Mouse (Mus musculus): Measurements from ENCODE around the gene Abhd6. TPM values are rescaled to one million over a fixed set of nuclear protein-coding genes. Genes with fewer than 3 reads are reported as not detected.

Abhd6 gene
- 21.0 and 22.5 TPM in 2 replicates for polyA plus RNA-seq (2014; fragmentation: Nextera tagmentation; extraction: Ambion mirVana)

DNA sequence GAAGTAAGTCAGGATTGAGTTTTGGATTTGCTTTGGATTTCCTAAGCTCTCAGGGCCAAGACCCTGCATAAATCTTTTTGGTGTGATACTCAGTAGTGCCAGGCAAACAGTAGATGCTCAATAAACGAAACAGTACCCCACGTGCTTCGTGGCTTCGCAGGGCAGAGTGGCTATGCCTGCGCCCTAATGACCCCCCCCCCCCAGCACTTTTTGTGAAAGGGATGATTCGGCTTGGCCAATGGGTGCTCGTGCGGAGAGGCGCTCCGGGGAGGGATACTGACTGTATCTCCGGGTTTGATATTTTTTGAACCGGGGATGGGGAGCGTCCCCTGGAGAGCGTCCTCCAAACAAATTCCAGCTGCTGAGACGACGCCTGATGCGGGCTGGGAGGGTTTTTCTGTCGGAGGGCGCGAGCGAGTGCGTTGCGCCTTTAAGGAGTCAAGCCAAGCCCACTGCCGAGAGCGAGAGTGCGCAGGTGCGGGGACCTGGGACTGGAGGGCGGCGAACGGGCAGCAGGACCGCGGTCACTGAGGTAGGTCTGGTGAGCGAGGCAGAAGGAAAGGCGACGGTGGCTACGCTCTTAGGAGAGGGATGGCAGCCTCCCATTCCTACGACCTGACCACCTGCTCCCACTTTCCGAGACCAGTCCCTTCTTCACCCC is at the start of gene Abhd6:
TSS of gene Abhd6 (plus strand) at position 471 of the 661 bp plus-strand sequence.
- H3K4me2 ChIP-seq (ENCODE audit: low read depth, low read length): peak within 1 kb of the TSS; percentile 81
- no peaks in the 10 kb centered on the region for H3K36me3 ChIP-seq (replicated peaks; ENCODE audit: control insufficient read depth, insufficient read depth, low read depth, low read length)
- no peaks in the 10 kb centered on the region for H3K9me3 ChIP-seq (replicated peaks; ENCODE audit: control insufficient read depth, low read length)
- no peak within 1 kb of the TSS for H3K27ac ChIP-seq (replicated peaks; ENCODE audit: low read depth, low read length)
- no peaks in the 10 kb centered on the region for H3K4me1 ChIP-seq (ENCODE audit: control insufficient read depth, insufficient read depth, low read length)
- peak; percentile 92 for DNase-seq (ENCODE audit: low spot score)
- ATAC-seq (replicated peaks; ENCODE audit: insufficient number of reproducible peaks, low FRiP score, low TSS enrichment, low read depth): peak; percentile 81
- H3K9ac ChIP-seq (replicated peaks; ENCODE audit: low read length): peak within 1 kb of the TSS; percentile 66
- 2% methylated on average over 38 of the region's 38 CpGs for WGBS
- peak within 1 kb of the TSS; percentile 60 for H3K4me3 ChIP-seq (ENCODE audit: low read depth, low read length)
- H3K27me3 ChIP-seq (ENCODE audit: control insufficient read depth, insufficient read depth, low read length): peaks cover 12% of the 10 kb centered on the region

DNA sequence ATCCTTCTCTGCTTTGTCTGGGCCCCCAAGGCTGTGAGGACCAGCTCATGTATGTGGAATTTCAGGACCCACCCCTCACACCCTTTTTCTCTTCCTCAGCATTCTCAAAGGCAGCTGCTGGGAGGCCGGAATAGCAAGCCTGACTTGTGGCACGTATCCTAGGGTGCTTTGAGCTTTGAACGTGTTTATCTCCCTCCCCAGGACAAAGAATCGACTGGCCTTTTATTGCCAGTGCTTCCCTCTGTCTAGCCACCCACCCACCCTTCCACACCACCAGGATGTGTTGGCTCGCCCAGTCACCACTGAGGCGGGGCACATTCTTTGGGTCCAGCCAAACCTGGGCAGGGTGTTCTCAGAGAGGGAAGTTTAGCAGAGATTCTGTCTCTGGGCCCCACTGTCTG is 48.6 kb upstream of the Abhd6 start:
- Histone ChIP-seq H3K27me3 (ENCODE audit: control insufficient read depth, insufficient read depth, low read length) (no peaks in the 10 kb centered on the region), H3K9me3 (replicated peaks; ENCODE audit: control insufficient read depth, low read length) (no peaks in the 10 kb centered on the region), H3K9ac (replicated peaks; ENCODE audit: low read length) (no peak overlapping the region), H3K27ac (replicated peaks; ENCODE audit: low read depth, low read length) (no peak overlapping the region), H3K36me3 (replicated peaks; ENCODE audit: control insufficient read depth, insufficient read depth, low read depth, low read length) (peaks cover 2% of the 10 kb centered on the region; the same call in 1 of the 2 replicates), H3K4me2 (ENCODE audit: low read depth, low read length) (no peak overlapping the region), H3K4me3 (ENCODE audit: low read depth, low read length) (no peak overlapping the region), H3K4me1 (ENCODE audit: control insufficient read depth, insufficient read depth, low read length) (no peaks in the 10 kb centered on the region)
- DNase-seq (ENCODE audit: low spot score): no peak
- WGBS: 55% methylated on average over 6 of the region's 6 CpGs
- ATAC-seq (replicated peaks; ENCODE audit: insufficient number of reproducible peaks, low FRiP score, low TSS enrichment, low read depth): no peak

DNA sequence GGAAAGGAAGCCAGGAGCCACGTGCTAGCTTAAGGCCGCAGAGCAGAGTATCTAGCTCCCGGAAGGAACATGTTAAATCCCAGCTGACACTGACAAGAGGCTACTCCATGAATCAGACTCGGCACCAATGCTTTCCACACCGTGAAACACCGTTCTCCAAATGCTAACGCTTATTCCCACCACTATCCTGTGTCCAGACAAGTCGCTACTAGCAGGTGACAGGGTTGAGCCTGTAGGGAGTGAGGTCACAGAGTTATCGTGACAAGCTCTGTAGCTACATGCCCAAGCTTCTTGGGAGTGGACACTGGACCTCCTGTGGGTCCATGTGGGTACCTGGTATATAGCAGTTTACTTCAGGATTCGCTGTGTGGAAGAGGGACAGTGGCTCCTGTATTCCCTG is 46.3 kb upstream of the Abhd6 start:
- Histone ChIP-seq H3K9ac (replicated peaks; ENCODE audit: low read length) (no peak overlapping the region), H3K9me3 (replicated peaks; ENCODE audit: control insufficient read depth, low read length) (no peaks in the 10 kb centered on the region), H3K36me3 (replicated peaks; ENCODE audit: control insufficient read depth, insufficient read depth, low read depth, low read length) (0 out of 2 replicates have a peak, but pooled peaks cover 2% of the 10 kb centered on the region), H3K4me3 (ENCODE audit: low read depth, low read length) (no peak overlapping the region), H3K27ac (replicated peaks; ENCODE audit: low read depth, low read length) (no peak overlapping the region), H3K27me3 (ENCODE audit: control insufficient read depth, insufficient read depth, low read length) (no peaks in the 10 kb centered on the region), H3K4me2 (ENCODE audit: low read depth, low read length) (no peak overlapping the region), H3K4me1 (ENCODE audit: control insufficient read depth, insufficient read depth, low read length) (no peaks in the 10 kb centered on the region)
- DNase-seq (ENCODE audit: low spot score) (no peak), ATAC-seq (replicated peaks; ENCODE audit: insufficient number of reproducible peaks, low FRiP score, low TSS enrichment, low read depth) (no peak)
- 82% methylated on average over 10 of the region's 10 CpGs for WGBS

DNA sequence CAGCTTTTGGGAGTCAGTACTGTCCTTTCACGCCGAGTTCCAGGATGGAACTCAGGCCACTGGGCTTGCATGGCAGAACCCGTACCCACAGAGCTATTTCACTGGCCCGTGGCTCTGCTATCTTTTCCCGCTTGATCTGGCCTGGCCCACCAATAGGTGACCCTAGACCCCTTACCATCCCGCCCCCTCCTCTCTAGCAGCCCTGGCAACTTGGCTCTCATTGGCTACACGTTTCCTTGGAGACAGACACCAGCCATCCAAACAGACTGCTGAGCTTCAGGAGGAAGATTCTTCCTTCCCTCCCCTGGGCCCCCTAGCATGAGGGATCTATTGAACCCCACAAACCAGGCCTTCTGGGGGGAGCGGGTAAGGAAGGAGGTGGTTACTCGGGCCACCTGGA is 45.7 kb upstream of the Abhd6 start, which contains the start of gene Gm45521:
TSS of gene Gm45521 (plus strand) at position 240 of the 400 bp plus-strand sequence.
- WGBS: 51% methylated on average over 9 of the region's 9 CpGs

DNA sequence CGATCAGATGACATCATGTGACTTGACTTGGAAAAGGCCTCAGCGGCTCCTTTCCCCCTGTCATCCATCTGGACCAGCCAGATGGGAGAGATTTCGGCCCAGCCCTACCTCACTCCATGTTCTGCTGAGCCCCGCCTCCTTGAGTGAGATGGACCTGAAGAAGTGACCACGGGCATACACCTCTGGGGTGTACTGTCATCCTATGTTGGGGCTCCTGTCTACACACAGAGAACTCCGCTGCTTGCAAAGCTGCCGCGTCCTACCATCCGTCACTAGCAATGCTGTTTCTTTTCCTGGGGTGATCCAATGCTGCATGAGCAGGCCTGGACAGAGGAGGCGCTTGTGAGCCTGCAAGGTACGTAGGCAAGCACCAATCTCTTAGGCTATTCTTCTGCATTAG is 42.1 kb upstream of the Abhd6 start:
- H3K4me2 ChIP-seq (ENCODE audit: low read depth, low read length): no peak overlapping the region
- ATAC-seq (replicated peaks; ENCODE audit: insufficient number of reproducible peaks, low FRiP score, low TSS enrichment, low read depth) (peak; percentile 63; the same call in 1 of the 2 replicates), DNase-seq (ENCODE audit: low spot score) (peak; percentile 32)
- no peaks in the 10 kb centered on the region for H3K36me3 ChIP-seq (replicated peaks; ENCODE audit: control insufficient read depth, insufficient read depth, low read depth, low read length)
- no peak overlapping the region for H3K9ac ChIP-seq (replicated peaks; ENCODE audit: low read length)
- H3K27ac ChIP-seq (replicated peaks; ENCODE audit: low read depth, low read length): no peak overlapping the region
- no peaks in the 10 kb centered on the region for H3K27me3 ChIP-seq (ENCODE audit: control insufficient read depth, insufficient read depth, low read length)
- H3K4me1 ChIP-seq (ENCODE audit: control insufficient read depth, insufficient read depth, low read length): no peaks in the 10 kb centered on the region
- no peaks in the 10 kb centered on the region for H3K9me3 ChIP-seq (replicated peaks; ENCODE audit: control insufficient read depth, low read length)
- H3K4me3 ChIP-seq (ENCODE audit: low read depth, low read length): no peak overlapping the region
- 52% methylated on average over 11 of the region's 11 CpGs for WGBS

More for the DNA sequence above, 45.7 kb upstream of the Abhd6 start, which contains the start of gene Gm45521:
- Histone ChIP-seq H3K27ac (replicated peaks; ENCODE audit: low read depth, low read length) (no peak within 1 kb of the TSS), H3K4me3 (ENCODE audit: low read depth, low read length) (no peak within 1 kb of the TSS), H3K4me2 (ENCODE audit: low read depth, low read length) (no peak within 1 kb of the TSS), H3K9me3 (replicated peaks; ENCODE audit: control insufficient read depth, low read length) (no peaks in the 10 kb centered on the region), H3K27me3 (ENCODE audit: control insufficient read depth, insufficient read depth, low read length) (no peaks in the 10 kb centered on the region), H3K9ac (replicated peaks; ENCODE audit: low read length) (no peak within 1 kb of the TSS), H3K36me3 (replicated peaks; ENCODE audit: control insufficient read depth, insufficient read depth, low read depth, low read length) (no peaks in the 10 kb centered on the region), H3K4me1 (ENCODE audit: control insufficient read depth, insufficient read depth, low read length) (no peaks in the 10 kb centered on the region)
- peak; percentile 27 for DNase-seq (ENCODE audit: low spot score)
- 0 out of 2 replicates have a peak, but pooled peaks have one; percentile 37 for ATAC-seq (replicated peaks; ENCODE audit: insufficient number of reproducible peaks, low FRiP score, low TSS enrichment, low read depth)

DNA sequence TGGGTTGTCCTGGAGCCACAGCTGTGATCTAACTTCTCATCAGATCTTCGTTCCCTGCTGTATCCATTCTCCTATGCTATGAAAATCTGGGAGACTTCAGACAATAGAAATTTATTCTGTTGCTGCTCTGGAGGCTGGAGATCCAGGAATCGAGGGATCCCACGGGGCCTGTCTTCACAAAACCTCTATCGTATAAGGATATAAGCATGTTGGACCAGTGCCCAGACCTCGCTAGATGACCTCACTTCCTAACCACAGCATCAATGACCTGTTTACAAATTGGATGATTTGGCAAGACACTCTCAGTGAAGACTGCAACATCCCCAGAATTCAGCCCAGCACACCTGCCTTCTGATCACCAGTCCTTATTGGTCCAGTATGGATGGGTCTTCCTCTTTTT is 41.0 kb upstream of the Abhd6 start:
- ATAC-seq (replicated peaks; ENCODE audit: insufficient number of reproducible peaks, low FRiP score, low TSS enrichment, low read depth): no peak
- H3K27me3 ChIP-seq (ENCODE audit: control insufficient read depth, insufficient read depth, low read length): no peaks in the 10 kb centered on the region

DNA sequence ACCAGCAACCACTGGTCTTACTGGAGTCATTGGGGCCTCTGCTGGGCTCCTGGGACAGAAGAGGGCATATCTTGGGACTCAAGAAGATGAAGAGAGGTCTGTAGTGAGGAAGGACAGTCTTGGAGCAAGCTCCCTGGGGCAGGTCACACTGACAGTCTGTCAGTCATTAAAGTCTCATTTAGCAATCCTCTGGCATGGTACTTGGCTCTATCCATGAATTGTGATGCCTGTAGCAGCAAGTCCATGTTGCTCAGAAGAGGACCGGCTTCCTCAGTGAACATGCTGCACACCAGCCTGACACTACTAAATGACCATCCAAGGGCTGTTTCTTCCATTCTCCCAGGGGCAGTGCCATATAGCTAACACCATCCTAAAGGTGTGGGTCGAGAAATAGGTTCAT is 40.1 kb upstream of the Abhd6 start:
- no peak overlapping the region for H3K4me2 ChIP-seq (ENCODE audit: low read depth, low read length)
- no peaks in the 10 kb centered on the region for H3K27me3 ChIP-seq (ENCODE audit: control insufficient read depth, insufficient read depth, low read length)
- WGBS: 87% methylated on average over 2 of the region's 2 CpGs
- no peak for ATAC-seq (replicated peaks; ENCODE audit: insufficient number of reproducible peaks, low FRiP score, low TSS enrichment, low read depth)
- H3K4me3 ChIP-seq (ENCODE audit: low read depth, low read length): no peak overlapping the region
- H3K27ac ChIP-seq (replicated peaks; ENCODE audit: low read depth, low read length): no peak overlapping the region
- no peaks in the 10 kb centered on the region for H3K36me3 ChIP-seq (replicated peaks; ENCODE audit: control insufficient read depth, insufficient read depth, low read depth, low read length)
- H3K9me3 ChIP-seq (replicated peaks; ENCODE audit: control insufficient read depth, low read length): no peaks in the 10 kb centered on the region
- H3K9ac ChIP-seq (replicated peaks; ENCODE audit: low read length): no peak overlapping the region
- DNase-seq (ENCODE audit: low spot score): no peak
- H3K4me1 ChIP-seq (ENCODE audit: control insufficient read depth, insufficient read depth, low read length): no peaks in the 10 kb centered on the region

More for the DNA sequence above, 41.0 kb upstream of the Abhd6 start:
- H3K36me3 ChIP-seq (replicated peaks; ENCODE audit: control insufficient read depth, insufficient read depth, low read depth, low read length): no peaks in the 10 kb centered on the region
- no peak for DNase-seq (ENCODE audit: low spot score)
- no peaks in the 10 kb centered on the region for H3K9me3 ChIP-seq (replicated peaks; ENCODE audit: control insufficient read depth, low read length)
- no peak overlapping the region for H3K4me3 ChIP-seq (ENCODE audit: low read depth, low read length)
- 83% methylated on average over 5 of the region's 5 CpGs for WGBS
- no peak overlapping the region for H3K9ac ChIP-seq (replicated peaks; ENCODE audit: low read length)
- H3K4me1 ChIP-seq (ENCODE audit: control insufficient read depth, insufficient read depth, low read length): no peaks in the 10 kb centered on the region
- no peak overlapping the region for H3K4me2 ChIP-seq (ENCODE audit: low read depth, low read length)
- H3K27ac ChIP-seq (replicated peaks; ENCODE audit: low read depth, low read length): no peak overlapping the region

DNA sequence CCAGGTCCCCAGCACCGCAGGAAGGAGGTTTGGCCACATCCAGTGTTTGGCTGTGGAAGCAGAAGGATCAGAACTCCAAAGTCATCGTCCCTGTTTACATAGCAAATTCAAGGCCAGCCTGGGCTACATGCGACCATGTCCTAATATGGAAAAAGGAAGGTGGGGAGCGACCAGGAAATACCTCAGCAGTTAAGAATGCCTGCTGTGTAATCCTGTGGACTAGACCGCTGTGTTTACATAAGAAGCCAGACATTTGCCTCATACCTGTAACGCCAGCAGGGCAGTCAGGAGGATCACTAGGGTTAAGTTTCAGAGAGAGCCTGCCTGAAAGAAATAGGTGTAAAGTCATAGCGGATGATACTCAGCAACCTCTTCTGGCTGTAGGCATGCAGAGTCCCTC is 39.5 kb upstream of the Abhd6 start:
- H3K9me3 ChIP-seq (replicated peaks; ENCODE audit: control insufficient read depth, low read length): no peaks in the 10 kb centered on the region
- H3K36me3 ChIP-seq (replicated peaks; ENCODE audit: control insufficient read depth, insufficient read depth, low read depth, low read length): no peaks in the 10 kb centered on the region
- no peak overlapping the region for H3K27ac ChIP-seq (replicated peaks; ENCODE audit: low read depth, low read length)
- H3K4me1 ChIP-seq (ENCODE audit: control insufficient read depth, insufficient read depth, low read length): no peaks in the 10 kb centered on the region
- no peaks in the 10 kb centered on the region for H3K27me3 ChIP-seq (ENCODE audit: control insufficient read depth, insufficient read depth, low read length)
- H3K9ac ChIP-seq (replicated peaks; ENCODE audit: low read length): no peak overlapping the region
- DNase-seq (ENCODE audit: low spot score) (no peak), ATAC-seq (replicated peaks; ENCODE audit: insufficient number of reproducible peaks, low FRiP score, low TSS enrichment, low read depth) (no peak)
- no peak overlapping the region for H3K4me3 ChIP-seq (ENCODE audit: low read depth, low read length)
- WGBS: 64% methylated on average over 7 of the region's 7 CpGs
- no peak overlapping the region for H3K4me2 ChIP-seq (ENCODE audit: low read depth, low read length)

Measured in embryonic facial prominence, embryonic 11.5 days (tissue).